Mouse (Mus musculus) erythroblast, embryonic 14.5 days (primary cell): ENCODE measurements around the gene Stoml1.

Experiments
- GATA1 ChIP-seq: IDR thresholded peaks from 2 replicates; pipeline ENCODE4 v1.6.1; 2012; ENCODE audit warnings: low read length, inconsistent platforms, mixed read lengths
- TAL1 ChIP-seq: IDR thresholded peaks from 3 replicates; pipeline ENCODE4 v1.6.1; 2012; ENCODE audit warnings: low read length, inconsistent platforms, mixed read lengths

DNA sequence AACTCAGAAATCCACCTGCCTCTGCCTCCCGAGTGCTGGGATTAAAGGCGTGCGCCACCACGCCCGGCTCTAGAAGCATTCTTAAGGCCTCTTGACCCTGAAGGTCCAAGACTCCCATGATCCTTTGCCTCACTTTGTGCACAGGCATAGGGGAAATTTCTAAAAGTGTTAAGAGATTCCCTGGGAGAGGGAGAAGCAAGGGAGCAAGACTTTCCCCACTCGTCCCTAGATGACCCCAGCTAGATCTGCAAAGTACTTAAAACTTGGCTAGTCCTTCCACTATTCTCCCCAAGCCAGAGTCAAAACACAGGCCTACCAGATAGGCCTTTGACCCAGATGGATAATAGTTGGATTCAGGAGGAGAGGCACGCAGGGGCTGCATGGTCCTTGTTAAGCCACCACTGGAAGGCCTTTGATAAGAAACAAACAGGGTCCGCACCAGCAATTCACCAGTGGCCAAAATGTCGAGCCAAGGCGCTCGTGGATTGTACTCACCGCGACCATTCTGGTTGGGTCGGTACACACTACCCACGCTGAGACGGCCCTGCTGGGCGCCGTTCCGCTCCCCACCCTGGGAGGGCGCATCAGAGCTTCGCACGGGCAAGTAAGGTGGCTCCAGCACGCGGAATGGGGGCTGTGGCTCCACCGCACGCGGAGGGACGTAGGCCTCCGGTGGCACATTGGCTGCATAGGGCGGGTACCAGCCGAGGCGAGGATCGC is 58.4 kb downstream of the Stoml1 start:
- TF ChIP-seq TAL1 (no peak), GATA1 (no peak)
